Mouse (Mus musculus) brain, embryonic 14.5 days (tissue): ENCODE data around the gene Zdhhc14.

ENCODE experiments used
- CTCF ChIP-seq: fragments of 200-500 bp; IDR thresholded peaks from 2 replicates; pipeline ENCODE4 v1.5.1; 2012; ENCODE audit warnings: inconsistent platforms, mild to moderate bottlenecking, moderate library complexity, borderline replicate concordance; ENCODE audit not compliant: insufficient read depth, insufficient read length; ENCODE audit errors: extremely low read depth
- POLR2A ChIP-seq: fragments of 200-500 bp; IDR thresholded peaks from 2 replicates; pipeline ENCODE4 v1.6.1; 2012; ENCODE audit warnings: mild to moderate bottlenecking, inconsistent platforms, borderline replicate concordance; ENCODE audit not compliant: poor library complexity, insufficient read depth, insufficient read length, severe bottlenecking; ENCODE audit errors: extremely low read depth

- no peak for TF ChIP-seq CTCF
- TF ChIP-seq POLR2A, result no peak
These were observed 187.0 kb downstream of the Zdhhc14 start for GRCm38 (mm10) chr17:5679315-5679714.
